Mouse (Mus musculus) liver, embryonic 14.5 days (tissue): ENCODE measurements around the gene Dnajb6. TPM values are rescaled to one million over a fixed set of nuclear protein-coding genes. Genes with fewer than 3 reads are reported as not detected.

Source experiments
- ATAC-seq: fragments of 200-750 bp; cut with Nextera tagmentation; 2 replicates; pipeline ENCODE4 v1.8.0; 2017; ENCODE audit warnings: moderate number of reproducible peaks, mild to moderate bottlenecking, moderate library complexity; ENCODE audit not compliant: insufficient read depth
- DNase-seq, 3 experiments: peaks; one replicate each; pipeline ENCODE4 v3.0.0-alpha.2; 2012 to 2013; ENCODE audit warnings: low read depth in 3 of 3, low spot score in 3 of 3
- H3K27ac ChIP-seq: fragments of 300-500 bp; sonication (generic); 2 replicates; pipeline ENCODE4 v1.5.1; 2014; ENCODE audit warnings: moderate library complexity, mild to moderate bottlenecking, control low read depth, inconsistent platforms
- H3K27me3 ChIP-seq: fragments of 300-500 bp; sonication (generic); 2 replicates; pipeline ENCODE4 v1.6.1; 2014; ENCODE audit warnings: mild to moderate bottlenecking, low read length, moderate library complexity; ENCODE audit not compliant: control insufficient read depth, insufficient read depth
- H3K36me3 ChIP-seq: fragments of 300-500 bp; sonication (generic); replicated peaks from 2 replicates; pipeline ENCODE4 v1.6.1; 2014; ENCODE audit warnings: low read depth; ENCODE audit not compliant: control insufficient read depth, insufficient read depth
- H3K4me1 ChIP-seq, 2 experiments: fragments of 200-500 bp in 1 of 2; fragments of 300-500 bp in 1 of 2; sonication (generic) in 1 of 2; replicated peaks; 2 replicates each; pipeline ENCODE4 v1.6.1; 2012 to 2014; ENCODE audit warnings: antibody characterized with exemption in 1 of 2, inconsistent platforms in 1 of 2, low read length in 1 of 2; ENCODE audit not compliant: control insufficient read depth in 2 of 2, insufficient read depth in 2 of 2
- H3K4me2 ChIP-seq: fragments of 300-500 bp; sonication (generic); 2 replicates; pipeline ENCODE4 v1.6.1; 2014; ENCODE audit warnings: low read depth, mild to moderate bottlenecking, control low read depth, moderate library complexity
- H3K4me3 ChIP-seq, 2 experiments: fragments of 200-500 bp in 1 of 2; fragments of 300-500 bp in 1 of 2; sonication (generic) in 1 of 2; 2 replicates each; pipeline ENCODE4 v1.5.1; 2012 to 2014; ENCODE audit warnings: low read depth in 2 of 2, low read length in 2 of 2, mild to moderate bottlenecking in 2 of 2, control low read depth in 1 of 2, inconsistent platforms in 1 of 2, moderate library complexity in 1 of 2; ENCODE audit not compliant: insufficient read depth in 1 of 2
- H3K9ac ChIP-seq: fragments of 300-500 bp; sonication (generic); replicated peaks from 2 replicates; pipeline ENCODE4 v1.6.1; 2014; ENCODE audit warnings: mild to moderate bottlenecking, control low read depth, moderate library complexity
- H3K9me3 ChIP-seq: fragments of 300-500 bp; sonication (generic); 2 replicates; pipeline ENCODE4 v1.6.1; 2016; ENCODE audit warnings: low read length, mixed read lengths; ENCODE audit not compliant: control insufficient read depth
- CTCF ChIP-seq: IDR thresholded peaks from 2 replicates; pipeline ENCODE4 v1.5.1; 2016; ENCODE audit warnings: antibody characterized with exemption, low read depth, control low read depth
- EP300 ChIP-seq: IDR thresholded peaks from 2 replicates; pipeline ENCODE4 v1.6.1; 2016; ENCODE audit warnings: antibody characterized with exemption, low read depth
- WGBS: fragments of 180-500 bp; shearing (Covaris S2); extraction: QIAGEN DNeasy Blood & Tissue Kit; methylation state at CpG from one replicate; pipeline ENCODE4 v1.1.7; 2014; ENCODE audit not compliant: insufficient replicate concordance; 5-methylcytosine and 5-hydroxymethylcytosine counted together
- polyA plus RNA-seq, 2 experiments: library from polyadenylated mRNA; depleted of rRNA in 1 of 2; stranded (reverse) in 1 of 2; unstranded in 1 of 2; fragments of >200 nt; fragmentation: Nextera tagmentation in 1 of 2; extraction: Ambion mirVana in 1 of 2; gene quantifications; 2 replicates each; pipeline versions ENCODE4 v1.2.1 to v1.2.3; 2012 to 2014

Dnajb6 gene
- polyA plus RNA-seq, 2 experiments: 48.3 to 76.0 TPM

DNA sequence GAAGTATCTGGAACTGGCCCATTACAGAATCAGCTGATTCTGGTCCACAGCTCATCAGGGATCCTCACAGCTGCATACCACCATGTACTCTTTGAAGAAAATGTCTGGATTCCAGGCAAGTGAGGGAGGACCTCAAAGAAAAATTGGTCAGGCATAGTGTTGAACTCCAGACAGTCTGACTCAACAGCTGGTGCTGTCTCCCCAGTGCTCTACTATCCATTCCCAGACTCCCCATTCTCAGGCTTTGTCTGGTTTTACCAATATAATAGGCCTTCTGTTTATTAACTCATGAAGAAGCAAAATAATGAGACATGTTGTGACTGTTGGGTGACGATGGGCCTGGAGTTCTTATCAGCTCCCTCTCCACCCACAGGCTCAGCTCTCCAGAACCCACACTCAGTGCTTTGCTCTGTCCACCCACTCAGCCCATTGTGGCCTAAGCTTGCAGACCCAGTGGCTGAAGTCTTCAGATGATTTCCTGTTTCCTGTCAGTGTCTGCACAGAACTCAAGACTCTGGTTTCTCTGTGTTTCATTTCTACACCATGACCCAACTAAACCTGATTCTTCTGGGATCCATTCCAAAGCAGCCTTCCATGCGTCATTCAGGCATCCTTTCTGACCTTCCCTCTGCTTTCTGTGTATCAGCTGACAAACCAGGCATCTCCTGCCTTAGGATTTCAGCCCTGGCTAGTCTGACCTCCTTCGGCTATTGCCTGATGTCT lies 107.1 kb downstream of the Dnajb6 start:
- no peak overlapping the region for H3K4me2 ChIP-seq
- H3K4me3 ChIP-seq: no peak overlapping the region
- TF ChIP-seq EP300 (no peak), CTCF (no peak)
- no peaks in the 10 kb centered on the region for H3K9me3 ChIP-seq
- DNase-seq (no peak), ATAC-seq (no peak)
- peaks cover 0 to 7% of the 10 kb centered on the region in 2 experiments; a peak in 1 of 4 replicates for H3K4me1 ChIP-seq
- H3K9ac ChIP-seq: no peak overlapping the region
- no peaks in the 10 kb centered on the region for H3K27me3 ChIP-seq
- WGBS: 39% methylated on average over 3 of the region's 3 CpGs
- no peak overlapping the region for H3K27ac ChIP-seq
- H3K36me3 ChIP-seq: no peaks in the 10 kb centered on the region

DNA sequence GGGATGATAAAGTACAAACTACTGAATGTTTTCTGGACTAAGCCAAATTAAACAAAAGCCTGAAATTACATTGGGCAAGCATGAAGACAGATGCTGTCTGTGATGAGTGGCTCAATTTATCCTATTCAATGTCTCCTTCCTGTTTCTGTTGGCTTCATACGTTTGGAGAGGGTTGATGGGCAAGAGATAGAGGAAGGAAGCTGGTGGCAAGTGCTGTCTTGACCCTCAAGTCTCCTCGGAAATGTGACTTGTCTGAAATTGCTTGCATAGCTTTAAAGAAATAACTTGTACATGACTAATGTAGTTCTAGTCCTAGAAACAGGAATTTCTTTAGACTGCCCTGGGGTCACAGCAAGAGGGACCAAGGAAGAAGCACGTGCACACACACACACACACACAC lies 109.5 kb downstream of the Dnajb6 start:
- Histone ChIP-seq H3K9ac (no peak overlapping the region), H3K4me2 (no peak overlapping the region), H3K4me3 (no peak overlapping the region), H3K27me3 (no peaks in the 10 kb centered on the region), H3K27ac (no peak overlapping the region), H3K36me3 (no peaks in the 10 kb centered on the region), H3K4me1 (peaks cover 0 to 7% of the 10 kb centered on the region in 2 experiments; a peak in 1 of 4 replicates), H3K9me3 (no peaks in the 10 kb centered on the region)
- DNase-seq (no peak), ATAC-seq (no peak)
- TF ChIP-seq CTCF (no peak), EP300 (no peak)
- 14% methylated on average over 3 of the region's 3 CpGs for WGBS

DNA sequence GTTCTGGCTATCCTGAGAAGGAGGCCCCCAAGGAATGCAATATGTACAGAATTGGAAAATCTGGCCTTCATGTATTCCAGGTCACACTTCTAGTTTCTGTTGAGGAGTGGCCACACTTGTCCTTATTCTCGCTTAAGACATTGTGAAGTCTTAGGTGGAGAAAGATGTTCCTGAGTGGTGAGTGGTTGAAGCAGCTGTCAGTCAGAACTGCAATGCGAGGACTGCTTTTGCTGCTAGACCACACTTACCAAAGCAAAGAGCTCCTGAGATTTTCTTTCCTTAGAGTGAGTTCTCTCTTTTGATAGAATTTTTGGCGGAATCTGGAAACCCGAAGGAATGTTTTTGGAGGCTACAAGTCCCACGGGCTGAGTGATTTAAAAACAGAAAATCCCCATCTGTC lies 112.0 kb downstream of the Dnajb6 start:
- Histone ChIP-seq H3K4me2 (no peak overlapping the region), H3K9me3 (no peaks in the 10 kb centered on the region), H3K27me3 (no peaks in the 10 kb centered on the region), H3K4me1 (peaks cover 0 to 5% of the 10 kb centered on the region in 2 experiments; a peak in 1 of 4 replicates), H3K36me3 (no peaks in the 10 kb centered on the region), H3K4me3 (no peak overlapping the region), H3K27ac (no peak overlapping the region), H3K9ac (no peak overlapping the region)
- no peak for DNase-seq
- TF ChIP-seq CTCF (no peak), EP300 (no peak)
- WGBS: 64% methylated on average over 5 of the region's 5 CpGs
- ATAC-seq: no peak

DNA sequence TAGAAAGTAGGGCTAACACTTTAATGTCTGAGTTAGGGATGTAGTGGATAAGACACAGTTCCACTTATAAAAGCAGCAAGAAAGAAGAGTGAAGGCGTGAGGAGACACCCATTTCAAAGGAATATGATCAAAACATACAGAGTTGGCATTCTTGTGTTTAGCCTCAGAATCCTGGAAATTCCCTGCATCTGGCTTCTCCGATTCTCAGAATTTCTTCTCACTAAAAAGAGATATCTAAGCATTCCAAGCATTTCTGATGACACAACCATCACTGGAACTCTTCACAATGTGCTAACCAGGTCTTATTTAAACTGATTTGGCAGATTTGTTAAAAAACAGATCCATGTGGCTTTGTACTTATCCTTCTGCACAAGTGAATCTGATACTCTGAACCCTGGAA lies 112.6 kb downstream of the Dnajb6 start:
- Histone ChIP-seq H3K4me2 (no peak overlapping the region), H3K4me3 (no peak overlapping the region), H3K9ac (no peak overlapping the region), H3K36me3 (no peaks in the 10 kb centered on the region), H3K9me3 (no peaks in the 10 kb centered on the region), H3K4me1 (peaks cover 0 to 3% of the 10 kb centered on the region in 2 experiments; a peak in 1 of 4 replicates), H3K27ac (no peak overlapping the region), H3K27me3 (no peaks in the 10 kb centered on the region)
- 64% methylated on average over 2 of the region's 2 CpGs for WGBS
- TF ChIP-seq CTCF: no peak
- DNase-seq (no peak), ATAC-seq (no peak)

DNA sequence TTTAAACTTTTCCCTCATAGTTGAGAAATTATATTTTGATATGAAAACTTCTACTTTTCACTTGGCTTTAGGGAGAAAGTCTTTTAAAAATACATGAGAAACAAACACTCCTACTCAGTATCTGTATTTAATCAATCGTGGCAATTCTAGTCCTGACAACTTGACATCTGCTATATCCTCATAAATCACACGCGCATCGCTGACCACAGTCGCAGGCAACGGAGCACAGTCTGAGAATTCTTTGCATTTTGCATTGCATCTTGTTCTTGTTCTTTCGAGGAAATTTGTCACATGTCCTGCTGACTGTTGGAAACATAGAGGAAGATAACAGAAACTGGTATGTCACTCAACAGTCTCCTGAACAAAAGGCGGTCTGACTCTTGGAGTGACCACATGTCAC lies 116.9 kb downstream of the Dnajb6 start:
- H3K4me1 ChIP-seq: peaks cover 0 to 4% of the 10 kb centered on the region in 2 experiments; a peak in 1 of 4 replicates
- H3K36me3 ChIP-seq: no peaks in the 10 kb centered on the region
- no peak overlapping the region for H3K4me2 ChIP-seq
- WGBS: 26% methylated on average over 8 of the region's 8 CpGs
- ATAC-seq (no peak), DNase-seq (no peak)
- no peak overlapping the region for H3K27ac ChIP-seq
- no peaks in the 10 kb centered on the region for H3K9me3 ChIP-seq
- H3K9ac ChIP-seq: no peak overlapping the region
- TF ChIP-seq EP300 (no peak), CTCF (no peak)
- no peaks in the 10 kb centered on the region for H3K27me3 ChIP-seq
- H3K4me3 ChIP-seq: no peak overlapping the region
